Mouse (Mus musculus) ES-E14 (cell line): ENCODE measurements around the gene Drc7. TPM values are rescaled to one million over a fixed set of nuclear protein-coding genes. Genes with fewer than 3 reads are reported as not detected.

ENCODE experiments used
- DNase-seq: peaks from one replicate; pipeline ENCODE4 v3.0.0-alpha.2; 2013; ENCODE audit warnings: low read depth, low spot score
- H3K27ac ChIP-seq: 2 replicates; pipeline ENCODE4 v1.5.1; 2012; ENCODE audit warnings: low read depth, mild to moderate bottlenecking, low read length, moderate library complexity, mixed read lengths; ENCODE audit not compliant: poor library complexity, insufficient read depth, severe bottlenecking
- H3K36me3 ChIP-seq: 2 replicates; pipeline ENCODE4 v1.6.1; 2012; ENCODE audit warnings: mild to moderate bottlenecking, low read length, moderate library complexity, mixed read lengths; ENCODE audit not compliant: control insufficient read depth, poor library complexity, insufficient read depth, severe bottlenecking
- H3K4me1 ChIP-seq, 2 experiments: fragments of 150-350 bp in 1 of 2; sonication (generic) in 1 of 2; 2 replicates each; pipeline ENCODE4 v1.6.1; 2012; ENCODE audit warnings: low read length in 2 of 2, mild to moderate bottlenecking in 1 of 2, mixed read lengths in 1 of 2; ENCODE audit not compliant: control insufficient read depth in 2 of 2, insufficient read depth in 2 of 2, poor library complexity in 1 of 2
- H3K4me3 ChIP-seq, 2 experiments: fragments of 150-350 bp in 1 of 2; sonication (generic) in 1 of 2; 2 replicates each; pipeline ENCODE4 v1.5.1; 2012; ENCODE audit warnings: low read length in 2 of 2, low read depth in 1 of 2, mild to moderate bottlenecking in 1 of 2, mixed read lengths in 1 of 2; ENCODE audit not compliant: insufficient read depth in 1 of 2, poor library complexity in 1 of 2, severe bottlenecking in 1 of 2
- H3K9ac ChIP-seq: 2 replicates; pipeline ENCODE4 v1.6.1; 2012; ENCODE audit warnings: low read depth, mild to moderate bottlenecking, low read length, mixed read lengths; ENCODE audit not compliant: poor library complexity, insufficient read depth, severe bottlenecking
- H3K9me3 ChIP-seq: fragments of 150-350 bp; sonication (generic); 2 replicates; pipeline ENCODE4 v1.6.1; 2012; ENCODE audit warnings: low read depth, mild to moderate bottlenecking, low read length; ENCODE audit not compliant: control insufficient read depth, insufficient read depth
- CHD2 ChIP-seq: IDR thresholded peaks from 2 replicates; pipeline ENCODE4 v1.6.1; 2014; ENCODE audit warnings: mild to moderate bottlenecking, low read depth, low read length, inconsistent platforms
- HCFC1 ChIP-seq: IDR thresholded peaks from 2 replicates; pipeline ENCODE4 v1.6.1; 2012; ENCODE audit warnings: low read length, inconsistent platforms, borderline replicate concordance; ENCODE audit not compliant: insufficient read depth
- MAFK ChIP-seq: IDR thresholded peaks from 2 replicates; pipeline ENCODE4 v1.6.1; 2014; ENCODE audit warnings: mild to moderate bottlenecking, low read depth, low read length, inconsistent platforms; ENCODE audit not compliant: insufficient read depth
- ZC3H11A ChIP-seq: IDR thresholded peaks from 2 replicates; pipeline ENCODE4 v1.6.1; 2012; ENCODE audit warnings: low read depth, mild to moderate bottlenecking, inconsistent platforms, low read length, borderline replicate concordance
- ZNF384 ChIP-seq: IDR thresholded peaks from 2 replicates; pipeline ENCODE4 v1.6.1; 2012; ENCODE audit warnings: low read depth, low read length, inconsistent platforms
- in situ Hi-C, 2 experiments: fragments of 600-800 bp; cut with MboI; formaldehyde crosslinking; loops; one replicate each; pipeline ENCODE4 v1.15.1; 2025; ENCODE audit warnings: low sequenced_read_pairs in 2 of 2, inconsistent platforms in 1 of 2; ENCODE audit not compliant: unreplicated experiment in 2 of 2
- total RNA-seq: library from RNA; depleted of rRNA; stranded (reverse); fragments of 300-350 nt; gene quantifications from 2 replicates; pipeline ENCODE4 v1.2.3, GENCODE M21; 2012

Gene Drc7
- total RNA-seq, 1 experiment = 0.94 TPM

GRCm38 (mm10) chr8:95017969-95018635, 36.8 kb upstream of the Drc7 start:
- Histone ChIP-seq H3K4me3 (no peak overlapping the region), H3K4me1 (peaks cover 0 to 10% of the 10 kb centered on the region in 2 experiments; a peak in 1 of 4 replicates), H3K27ac (no peak overlapping the region), H3K36me3 (no peaks in the 10 kb centered on the region), H3K9me3 (no peaks in the 10 kb centered on the region), H3K9ac (no peak overlapping the region)
- TF ChIP-seq MAFK (no peak), CHD2 (no peak), HCFC1 (no peak), ZNF384 (no peak), ZC3H11A (no peak)
- DNase-seq = no peak
- in situ Hi-C loops = no loop called here

- TF ChIP-seq CHD2 (no peak), ZNF384 (no peak), HCFC1 (no peak), MAFK (no peak), ZC3H11A (no peak)
- DNase-seq = no peak
- in situ Hi-C loops = no loop called here
- H3K4me3 ChIP-seq = no peak overlapping the region
- no peaks in the 10 kb centered on the region for H3K9me3 ChIP-seq
- no peaks in the 10 kb centered on the region for H3K36me3 ChIP-seq
- peaks cover 0 to 10% of the 10 kb centered on the region in 2 experiments; a peak in 1 of 4 replicates for H3K4me1 ChIP-seq
- H3K9ac ChIP-seq = no peak overlapping the region
- H3K27ac ChIP-seq = no peak overlapping the region
Observed at GRCm38 (mm10) chr8:95020293-95020777, 34.6 kb upstream of the Drc7 start.

DNA sequence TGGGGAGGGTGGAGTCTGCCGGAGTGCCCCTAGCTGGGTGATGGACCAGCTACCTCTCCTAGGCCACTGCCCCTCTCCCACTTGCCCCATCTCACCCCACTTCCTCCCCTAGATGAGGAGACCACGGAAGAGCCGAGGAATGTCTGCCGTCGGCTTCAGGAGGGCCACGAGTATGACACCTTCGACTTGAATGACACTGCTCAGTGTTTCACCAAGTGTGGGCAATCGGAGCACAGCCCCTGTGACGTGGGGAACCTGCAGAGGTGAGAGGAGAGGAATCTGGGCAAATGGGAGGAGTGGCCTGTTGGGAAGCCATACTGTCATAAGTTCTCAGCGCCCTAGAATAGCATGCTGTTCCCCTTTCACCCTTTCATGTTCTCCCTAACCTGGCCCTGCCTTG, 34.1 kb upstream of the Drc7 start:
- DNase-seq = no peak
- H3K9me3 ChIP-seq = no peaks in the 10 kb centered on the region
- H3K4me3 ChIP-seq = no peak overlapping the region
- no peaks in the 10 kb centered on the region for H3K36me3 ChIP-seq
- no peak overlapping the region for H3K9ac ChIP-seq
- in situ Hi-C loops = no loop called here
- no peak overlapping the region for H3K27ac ChIP-seq
- TF ChIP-seq HCFC1 (no peak), MAFK (no peak), CHD2 (no peak), ZC3H11A (no peak), ZNF384 (no peak)
- H3K4me1 ChIP-seq = peaks cover 0 to 10% of the 10 kb centered on the region in 2 experiments; a peak in 1 of 4 replicates

DNA sequence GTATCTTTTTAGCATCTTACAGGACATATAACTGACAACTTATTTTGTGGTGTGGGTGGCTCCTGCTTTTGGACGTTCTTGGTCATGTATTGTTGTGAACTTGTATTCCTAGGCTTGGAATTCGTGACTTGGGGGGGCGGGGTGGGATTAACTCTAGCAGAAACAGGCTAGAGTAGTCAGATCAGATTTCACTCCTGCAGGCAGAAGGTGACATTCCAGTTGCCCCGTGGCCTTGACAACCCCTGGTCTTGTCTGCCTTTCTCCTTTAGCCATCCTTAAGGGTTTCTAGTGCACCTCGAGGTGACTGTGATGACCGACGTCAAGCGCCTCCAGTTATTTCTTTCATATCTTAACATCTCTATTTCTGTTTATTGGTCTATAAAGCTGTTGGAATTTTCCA, 31.7 kb upstream of the Drc7 start:
- Histone ChIP-seq H3K4me1 (peaks cover 0 to 7% of the 10 kb centered on the region in 2 experiments; a peak in 1 of 4 replicates), H3K9me3 (no peaks in the 10 kb centered on the region), H3K36me3 (no peaks in the 10 kb centered on the region), H3K4me3 (no peak overlapping the region), H3K27ac (no peak overlapping the region), H3K9ac (no peak overlapping the region)
- no peak for TF ChIP-seq CHD2
- no peak for TF ChIP-seq ZNF384
- in situ Hi-C loops = no loop called here
- DNase-seq = no peak

DNA sequence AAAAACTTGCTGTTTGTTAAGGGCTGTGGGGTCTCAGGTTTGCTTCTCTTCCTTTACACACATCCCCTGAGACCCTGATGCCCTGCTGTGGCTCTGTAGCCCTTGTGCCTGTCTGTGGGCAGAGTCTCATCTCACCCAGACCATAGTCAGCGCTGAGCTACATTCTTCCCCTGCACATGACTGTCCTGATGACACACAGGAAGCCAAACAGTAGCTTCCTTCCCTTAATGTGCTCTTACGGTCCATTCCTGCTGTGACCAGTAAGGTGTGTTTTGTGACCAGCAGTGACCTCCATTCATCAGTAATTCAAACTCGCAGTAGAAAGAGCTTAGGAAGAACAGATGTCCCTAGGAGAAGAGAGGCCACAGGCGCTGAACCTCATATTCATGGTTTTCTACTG, 30.5 kb upstream of the Drc7 start:
- peaks cover 0 to 7% of the 10 kb centered on the region in 2 experiments; a peak in 1 of 4 replicates for H3K4me1 ChIP-seq
- no peaks in the 10 kb centered on the region for H3K9me3 ChIP-seq
- H3K27ac ChIP-seq = no peak overlapping the region
- H3K4me3 ChIP-seq = no peak overlapping the region
- DNase-seq = no peak
- H3K9ac ChIP-seq = no peak overlapping the region
- in situ Hi-C loops = no loop called here
- no peak for TF ChIP-seq ZC3H11A
- no peak for TF ChIP-seq ZNF384
- no peak for TF ChIP-seq CHD2
- TF ChIP-seq HCFC1 = no peak
- TF ChIP-seq MAFK = no peak
- H3K36me3 ChIP-seq = no peaks in the 10 kb centered on the region
